Comparison of ENCODE assay signal across 13 mouse cellular contexts in genomic region chr11:63188803-63189202, GRCm38 (mm10).
"Had no signal": no experiment of that assay in that cellular context is flagged by ENCODE, and none has a peak within 500 bp of the region (broad histone marks: within the 10 kb centered on the region; RNA-seq: fewer than 3 reads in every experiment).

No protein-coding gene starts in this region.

- H3K36me3 ChIP-seq: liver, embryonic 13.5 days had no signal

- H3K27me3 ChIP-seq: liver, embryonic 13.5 days had no signal

- H3K4me2 ChIP-seq: liver, embryonic 13.5 days; midbrain, embryonic 11.5 days had no signal

- H3K9ac ChIP-seq: liver, embryonic 13.5 days had no signal

- H3K9me3 ChIP-seq: liver, embryonic 13.5 days had no signal

- DNase-seq: kidney, adult 18-20 months; kidney, adult 9 months; kidney, postnatal 14 days; kidney, postnatal 4 days; left cerebral cortex, postnatal 4 days; liver, embryonic 13.5 days; midbrain, embryonic 14.5 days; thymus, adult 18-20 months; thymus, postnatal 36 days had no signal

- ATAC-seq: hindbrain, postnatal 0 days; inflammation-experienced regulatory T-cells, adult 6 months had no signal

- H3K4me1 ChIP-seq: liver, embryonic 13.5 days had no signal

- H3K4me3 ChIP-seq: liver, embryonic 13.5 days had no signal

- H3K27ac ChIP-seq: hindbrain, postnatal 0 days; liver, embryonic 13.5 days; macrophage had no signal
